Mouse (Mus musculus): ENCODE measurements around the gene Angel2.

The Angel2 gene

GRCm38 (mm10) chr1:190929010-190929695 lies 4.2 kb downstream of the Angel2 start:
- peak; percentile 25 for DNase-seq (ENCODE audit: low read depth, low spot score)

GRCm38 (mm10) chr1:190930181-190930580 lies 5.3 kb downstream of the Angel2 start:
- DNase-seq (ENCODE audit: low read depth, low spot score), result no peak

GRCm38 (mm10) chr1:190939803-190940202 lies 14.9 kb downstream of the Angel2 start:
- DNase-seq (ENCODE audit: low read depth, low spot score), result no peak

GRCm38 (mm10) chr1:190944109-190944760 lies 19.3 kb downstream of the Angel2 start:
- no peak for DNase-seq (ENCODE audit: low read depth, low spot score)

GRCm38 (mm10) chr1:190947986-190948385 lies 23.1 kb downstream of the Angel2 start:
- no peak for DNase-seq (ENCODE audit: low read depth, low spot score)

- DNase-seq (ENCODE audit: low read depth, low spot score), result no peak
Observed at GRCm38 (mm10) chr1:190948439-190948838, 23.5 kb downstream of the Angel2 start.

- DNase-seq (ENCODE audit: low read depth, low spot score), result no peak
Observed at GRCm38 (mm10) chr1:190948846-190949245, 23.9 kb downstream of the Angel2 start.

- no peak for DNase-seq (ENCODE audit: low read depth, low spot score)
Observed at GRCm38 (mm10) chr1:190951014-190951413, 26.1 kb downstream of the Angel2 start.

- no peak for DNase-seq (ENCODE audit: low read depth, low spot score)
Observed at GRCm38 (mm10) chr1:190953009-190953408, 28.1 kb downstream of the Angel2 start.

GRCm38 (mm10) chr1:190958821-190959220 lies 33.9 kb downstream of the Angel2 start:
- no peak for DNase-seq (ENCODE audit: low read depth, low spot score)

GRCm38 (mm10) chr1:190962760-190963159 lies 37.8 kb downstream of the Angel2 start:
- no peak for DNase-seq (ENCODE audit: low read depth, low spot score)

GRCm38 (mm10) chr1:190964992-190965780 lies 40.3 kb downstream of the Angel2 start:
- DNase-seq (ENCODE audit: low read depth, low spot score), result no peak

- no peak for DNase-seq (ENCODE audit: low read depth, low spot score)
Observed at GRCm38 (mm10) chr1:190968010-190968409, 43.1 kb downstream of the Angel2 start.

GRCm38 (mm10) chr1:190971708-190972610 lies 47.0 kb downstream of the Angel2 start:
- no peak for DNase-seq (ENCODE audit: low read depth, low spot score)

- no peak for DNase-seq (ENCODE audit: low read depth, low spot score)
Observed at GRCm38 (mm10) chr1:190972612-190973192, 47.8 kb downstream of the Angel2 start.

- no peak for DNase-seq (ENCODE audit: low read depth, low spot score)
Observed at GRCm38 (mm10) chr1:190974191-190974590, 49.3 kb downstream of the Angel2 start.

- DNase-seq (ENCODE audit: low read depth, low spot score), result no peak
Observed at GRCm38 (mm10) chr1:190974833-190975232, 49.9 kb downstream of the Angel2 start.

GRCm38 (mm10) chr1:190976887-190977573 lies 52.1 kb downstream of the Angel2 start:
- DNase-seq (ENCODE audit: low read depth, low spot score), result no peak

GRCm38 (mm10) chr1:190978001-190978400 lies 53.1 kb downstream of the Angel2 start:
- no peak for DNase-seq (ENCODE audit: low read depth, low spot score)

GRCm38 (mm10) chr1:190978511-190979073 lies 53.7 kb downstream of the Angel2 start:
- no peak for DNase-seq (ENCODE audit: low read depth, low spot score)
